In genomic region chr19:43440768-43441660, GRCm38 (mm10) we compare ENCODE assay signal across 8 mouse cellular contexts. TPM values are rescaled to one million over a fixed set of nuclear protein-coding genes. Genes with fewer than 3 reads are reported as not detected.
A peak's percentile ranks its signal among the peaks of the same experiment; 100 is the strongest.
DNase-seq lines count a peak whose midpoint lies in the region; ATAC-seq and TF ChIP-seq lines count a peak whose summit lies in the region.
"Had no signal": no experiment of that assay in that cellular context is flagged by ENCODE, and none has a peak within 500 bp of the region (broad histone marks: within the 10 kb centered on the region; RNA-seq: fewer than 3 reads in every experiment).

No protein-coding gene starts in this region.

- H3K9me3 ChIP-seq in G1E (replicated peaks), result peaks cover 3% of the 10 kb centered on the region
- H3K9me3 ChIP-seq in embryonic facial prominence, embryonic 12.5 days, result no peaks in the 10 kb centered on the region
- no peaks in the 10 kb centered on the region for H3K9me3 ChIP-seq in midbrain, embryonic 15.5 days

- peaks cover 5% of the 10 kb centered on the region; the same call in 1 of the 2 replicates for H3K27me3 ChIP-seq in G1E (ENCODE audit: insufficient read depth, low read length)
- peaks cover 47% of the 10 kb centered on the region for H3K27me3 ChIP-seq in embryonic facial prominence, embryonic 12.5 days
- H3K27me3 ChIP-seq in midbrain, embryonic 15.5 days (replicated peaks), result peaks cover 12% of the 10 kb centered on the region

- WGBS in embryonic facial prominence, embryonic 12.5 days, result under 1% methylated on average over 109 of the region's 118 CpGs
- WGBS in midbrain, embryonic 15.5 days, result under 1% methylated on average over 101 of the region's 118 CpGs

- peaks cover 36% of the 10 kb centered on the region for H3K36me3 ChIP-seq in G1E (replicated peaks)
- H3K36me3 ChIP-seq in embryonic facial prominence, embryonic 12.5 days, result no peaks in the 10 kb centered on the region
- no peaks in the 10 kb centered on the region for H3K36me3 ChIP-seq in midbrain, embryonic 15.5 days (replicated peaks)

- DNase-seq in G1E (ENCODE audit: low spot score), result peak; percentile 63
- peak; percentile 16 for DNase-seq in adrenal gland, postnatal 14 days
- DNase-seq in heart, postnatal 4 days, result peak; percentile 31
- peak; percentile 21 for DNase-seq in layer of hippocampus, adult 9-11 months
- peak; percentile 40 to 67 for DNase-seq in thymus, postnatal 10 days (ENCODE audit: low spot score in 2 of 2)

- no peak; the same call in 1 of the 2 replicates for ATAC-seq in G1E (ENCODE audit: extremely low read depth, insufficient number of reproducible peaks, low FRiP score, poor library complexity, severe bottlenecking)
- ATAC-seq in embryonic facial prominence, embryonic 12.5 days (ENCODE audit: insufficient number of reproducible peaks, insufficient read depth, low FRiP score, low TSS enrichment), result peak; percentile 53
- peak; percentile 73 for ATAC-seq in midbrain, embryonic 15.5 days (replicated peaks)

- peak overlapping the region; percentile 100 for H3K4me2 ChIP-seq in embryonic facial prominence, embryonic 12.5 days (replicated peaks)
- peak overlapping the region; percentile 97 for H3K4me2 ChIP-seq in midbrain, embryonic 15.5 days

- peaks cover 60% of the 10 kb centered on the region for H3K4me1 ChIP-seq in G1E (ENCODE audit: insufficient read depth, low read depth, low read length)
- peaks cover 11% of the 10 kb centered on the region for H3K4me1 ChIP-seq in embryonic facial prominence, embryonic 12.5 days
- peaks cover 15% of the 10 kb centered on the region for H3K4me1 ChIP-seq in midbrain, embryonic 15.5 days

- peak overlapping the region; percentile 90 for H3K4me3 ChIP-seq in G1E (ENCODE audit: low read depth, low read length)
- H3K4me3 ChIP-seq in embryonic facial prominence, embryonic 12.5 days, result peak overlapping the region; percentile 77
- peak overlapping the region; percentile 81 for H3K4me3 ChIP-seq in midbrain, embryonic 15.5 days

- peak overlapping the region; percentile 70 for H3K9ac ChIP-seq in embryonic facial prominence, embryonic 12.5 days
- peak overlapping the region; percentile 66 for H3K9ac ChIP-seq in midbrain, embryonic 15.5 days

- 0 out of 2 replicates have a peak overlapping the region, but pooled peaks have one; percentile 23 for H3K27ac ChIP-seq in embryonic facial prominence, embryonic 12.5 days
- H3K27ac ChIP-seq in midbrain, embryonic 15.5 days, result peak overlapping the region; percentile 81

- no peak for TF ChIP-seq CTCF in G1E (IDR thresholded peaks at IDR 0.05; ENCODE audit: low read depth, low read length)

RNA-seq across cellular contexts. Expression of gene Cnnm1, which starts 0.8 kb away (rescaled TPM):
- total RNA-seq in G1E (2014; fragmentation: Nextera tagmentation) (14.5 and 19.0 TPM in 2 replicates), G1E (2017) (2.8 and 3.1 TPM in 2 replicates)
- 2.7 and 2.8 TPM in 2 replicates for polyA plus RNA-seq in G1E (2012)
- 0.41 and 0.48 TPM in 2 replicates for total RNA-seq in adrenal gland, postnatal 14 days (2021)
- polyA plus RNA-seq in embryonic facial prominence, embryonic 12.5 days (2016; fragmentation: Nextera tagmentation; extraction: Ambion mirVana), result 1.00 and 1.5 TPM in 2 replicates
- under 1 TPM; 0.10 to 0.11 TPM for total RNA-seq in heart, postnatal 4 days (2021)
- 2.1 and 3.3 TPM in 2 replicates for polyA plus RNA-seq in midbrain, embryonic 15.5 days (2015; fragmentation: Nextera tagmentation; extraction: Ambion mirVana)
- total RNA-seq: gastrocnemius, postnatal 36 days had no signal

RNA-seq across cellular contexts. Expression of gene Hpse2, which starts 52.9 kb away (rescaled TPM):
- not detected in 2 replicates for total RNA-seq in G1E (2014; fragmentation: Nextera tagmentation)
- total RNA-seq in G1E (2017), result 0.16 and 0.17 TPM in 2 replicates
- polyA plus RNA-seq in G1E (2012), result not detected in 2 replicates
- total RNA-seq in adrenal gland, postnatal 14 days (2021), result not detected in 2 replicates
- 12.4 and 14.9 TPM in 2 replicates for polyA plus RNA-seq in embryonic facial prominence, embryonic 12.5 days (2016; fragmentation: Nextera tagmentation; extraction: Ambion mirVana)
- total RNA-seq in heart, postnatal 4 days (2021), result 1 to 10 TPM in 1 of 2 experiments, under 1 TPM in 1; 0.71 to 1.4 TPM
- polyA plus RNA-seq in midbrain, embryonic 15.5 days (2015; fragmentation: Nextera tagmentation; extraction: Ambion mirVana), result 0.08 and 0.18 TPM in 2 replicates
- total RNA-seq: gastrocnemius, postnatal 36 days had no signal
